ENCODE assay signal across 30 mouse cellular contexts in the genomic region with DNA sequence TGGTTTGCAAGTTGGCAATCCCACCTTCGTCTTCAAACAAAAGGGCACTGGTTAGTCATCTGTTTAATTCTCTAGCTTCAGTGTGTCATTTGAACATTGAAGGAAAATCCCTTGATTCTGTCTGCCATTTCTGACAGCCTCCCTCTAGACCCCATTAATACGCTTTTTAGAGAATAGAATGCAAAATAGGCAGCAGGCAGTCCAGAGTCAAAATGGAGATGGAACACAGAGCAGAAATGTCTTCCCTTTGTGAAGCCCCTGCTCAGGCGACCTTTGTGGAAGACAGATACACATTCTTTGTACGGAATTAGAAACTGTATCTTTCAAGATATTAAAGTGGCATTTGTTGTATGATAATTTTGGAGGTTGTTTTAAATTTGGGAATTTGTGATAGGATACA.
DNase-seq lines count a peak whose midpoint lies in the region; ATAC-seq and TF ChIP-seq lines count a peak whose summit lies in the region.
"Had no signal": no experiment of that assay in that cellular context is flagged by ENCODE, and none has a peak within 500 bp of the region (broad histone marks: within the 10 kb centered on the region; RNA-seq: fewer than 3 reads in every experiment).

No protein-coding gene starts in this region.

- no peaks in the 10 kb centered on the region for H3K4me1 ChIP-seq in hindbrain, embryonic 11.5 days (replicated peaks; ENCODE audit: control insufficient read depth, insufficient read depth, low read length)
- H3K4me1 ChIP-seq in hindbrain, embryonic 16.5 days (ENCODE audit: control insufficient read depth, insufficient read depth, low read depth, low read length) = no peaks in the 10 kb centered on the region
- H3K4me1 ChIP-seq in midbrain, embryonic 11.5 days (ENCODE audit: control insufficient read depth, insufficient read depth, low read length) = no peaks in the 10 kb centered on the region
- peaks cover 6% of the 10 kb centered on the region; the same call in 1 of the 2 replicates for H3K4me1 ChIP-seq in midbrain, embryonic 10.5 days
- H3K4me1 ChIP-seq in midbrain, embryonic 14.5 days (ENCODE audit: control insufficient read depth, insufficient read depth, low read length) = no peaks in the 10 kb centered on the region
- no peaks in the 10 kb centered on the region for H3K4me1 ChIP-seq in stomach, postnatal 0 days (replicated peaks; ENCODE audit: control insufficient read depth, insufficient read depth)
- H3K4me1 ChIP-seq: embryonic facial prominence, embryonic 10.5 days; embryonic facial prominence, embryonic 13.5 days; forebrain, embryonic 12.5 days; forebrain, embryonic 15.5 days; heart, embryonic 10.5 days; heart, embryonic 13.5 days; hindbrain, embryonic 15.5 days had no signal

- DNase-seq in hindbrain, embryonic 11.5 days (ENCODE audit: low spot score) = no peak
- DNase-seq in midbrain, embryonic 11.5 days (ENCODE audit: low spot score, missing footprints) = no peak
- DNase-seq in midbrain, embryonic 10.5 days (ENCODE audit: low spot score) = no peak
- DNase-seq in brain, adult 2 months (ENCODE audit: low read depth, low spot score) = peak; percentile 14
- DNase-seq in midbrain, embryonic 14.5 days = peak; percentile 32
- no peak for DNase-seq in stomach, postnatal 0 days (ENCODE audit: low spot score)
- no peak for DNase-seq in gastrocnemius, adult 18-20 months (ENCODE audit: low spot score)
- DNase-seq: adrenal gland, adult 8-10 months; adrenal gland, postnatal 36 days; cerebellum, adult 11-12 months; cerebellum, adult 8-10 months; cerebellum, postnatal 10 days; cerebellum, postnatal 36 days; embryo, embryonic 11 days; gastrocnemius, postnatal 10 days; gastrocnemius, postnatal 36 days; heart, adult 2 months; heart, postnatal 14 days; heart, postnatal 4 days had no signal

- H3K4me3 ChIP-seq in hindbrain, embryonic 11.5 days (ENCODE audit: low read depth, low read length) = no peak overlapping the region
- no peak overlapping the region for H3K4me3 ChIP-seq in hindbrain, embryonic 16.5 days (ENCODE audit: low read length)
- no peak overlapping the region for H3K4me3 ChIP-seq in midbrain, embryonic 11.5 days (ENCODE audit: low read depth, low read length)
- no peak overlapping the region for H3K4me3 ChIP-seq in midbrain, embryonic 10.5 days
- no peak overlapping the region for H3K4me3 ChIP-seq in midbrain, embryonic 14.5 days (replicated peaks; ENCODE audit: low read depth, low read length)
- no peak overlapping the region for H3K4me3 ChIP-seq in stomach, postnatal 0 days (ENCODE audit: low read depth, low read length)
- H3K4me3 ChIP-seq: embryonic facial prominence, embryonic 10.5 days; embryonic facial prominence, embryonic 13.5 days; erythroblast, embryonic 14.5 days; forebrain, embryonic 12.5 days; forebrain, embryonic 15.5 days; heart, adult 2 months; heart, embryonic 10.5 days; heart, embryonic 13.5 days; hindbrain, embryonic 15.5 days had no signal

- H3K9ac ChIP-seq in hindbrain, embryonic 11.5 days (ENCODE audit: low read depth, low read length) = no peak overlapping the region
- no peak overlapping the region; the same call in 1 of the 2 replicates for H3K9ac ChIP-seq in hindbrain, embryonic 16.5 days (ENCODE audit: low read depth, low read length)
- no peak overlapping the region for H3K9ac ChIP-seq in midbrain, embryonic 11.5 days (ENCODE audit: low read length)
- no peak overlapping the region for H3K9ac ChIP-seq in midbrain, embryonic 14.5 days (replicated peaks; ENCODE audit: low read length)
- H3K9ac ChIP-seq in stomach, postnatal 0 days (ENCODE audit: low read length) = no peak overlapping the region
- H3K9ac ChIP-seq: embryonic facial prominence, embryonic 13.5 days; forebrain, embryonic 12.5 days; forebrain, embryonic 15.5 days; heart, embryonic 13.5 days; hindbrain, embryonic 15.5 days had no signal

- H3K4me2 ChIP-seq in hindbrain, embryonic 11.5 days (replicated peaks; ENCODE audit: low read depth, low read length) = no peak overlapping the region
- H3K4me2 ChIP-seq in hindbrain, embryonic 16.5 days (ENCODE audit: low read length) = no peak overlapping the region
- H3K4me2 ChIP-seq in midbrain, embryonic 11.5 days = no peak overlapping the region
- no peak overlapping the region for H3K4me2 ChIP-seq in midbrain, embryonic 14.5 days (ENCODE audit: low read length)
- no peak overlapping the region for H3K4me2 ChIP-seq in stomach, postnatal 0 days (replicated peaks; ENCODE audit: low read depth)
- H3K4me2 ChIP-seq: embryonic facial prominence, embryonic 13.5 days; forebrain, embryonic 12.5 days; forebrain, embryonic 15.5 days; heart, embryonic 13.5 days; hindbrain, embryonic 15.5 days had no signal

- peak; percentile 54; the same call in 1 of the 2 replicates for ATAC-seq in hindbrain, embryonic 11.5 days (ENCODE audit: low FRiP score)
- ATAC-seq in hindbrain, embryonic 16.5 days = no peak
- peak; percentile 61; the same call in 1 of the 2 replicates for ATAC-seq in midbrain, embryonic 11.5 days (ENCODE audit: low FRiP score)
- peak; percentile 43; the same call in 1 of the 2 replicates for ATAC-seq in midbrain, embryonic 14.5 days (ENCODE audit: low FRiP score, low TSS enrichment)
- ATAC-seq in stomach, postnatal 0 days (ENCODE audit: low FRiP score, low TSS enrichment) = no peak
- ATAC-seq: activated CD4-positive, CD25-positive, alpha-beta regulatory T cell, adult 4 months; forebrain, embryonic 15.5 days; inflammation-experienced regulatory T-cells, adult 6 months had no signal

- 74% methylated on average over 4 of the region's 4 CpGs for WGBS in hindbrain, embryonic 11.5 days
- WGBS in hindbrain, embryonic 16.5 days = 47% methylated on average over 4 of the region's 4 CpGs
- WGBS in midbrain, embryonic 11.5 days = 31% methylated on average over 4 of the region's 4 CpGs
- 65% methylated on average over 4 of the region's 4 CpGs for WGBS in midbrain, embryonic 10.5 days
- WGBS in midbrain, embryonic 14.5 days = 17% methylated on average over 4 of the region's 4 CpGs
- WGBS in stomach, postnatal 0 days = 62% methylated on average over 4 of the region's 4 CpGs

- H3K36me3 ChIP-seq in hindbrain, embryonic 11.5 days (ENCODE audit: control insufficient read depth, insufficient read depth, low read length) = no peaks in the 10 kb centered on the region
- no peaks in the 10 kb centered on the region for H3K36me3 ChIP-seq in hindbrain, embryonic 16.5 days (ENCODE audit: control insufficient read depth, insufficient read depth, low read length)
- H3K36me3 ChIP-seq in midbrain, embryonic 11.5 days (ENCODE audit: control insufficient read depth, insufficient read depth, low read length) = no peaks in the 10 kb centered on the region
- H3K36me3 ChIP-seq in midbrain, embryonic 10.5 days = no peaks in the 10 kb centered on the region
- no peaks in the 10 kb centered on the region for H3K36me3 ChIP-seq in midbrain, embryonic 14.5 days (ENCODE audit: control insufficient read depth, insufficient read depth, low read length)
- H3K36me3 ChIP-seq in stomach, postnatal 0 days (ENCODE audit: control insufficient read depth, insufficient read depth, low read length) = no peaks in the 10 kb centered on the region
- H3K36me3 ChIP-seq: embryonic facial prominence, embryonic 10.5 days; embryonic facial prominence, embryonic 13.5 days; forebrain, embryonic 12.5 days; forebrain, embryonic 15.5 days; heart, embryonic 10.5 days; heart, embryonic 13.5 days; hindbrain, embryonic 15.5 days had no signal

- no peak for TF ChIP-seq CTCF in stomach, postnatal 0 days (IDR thresholded peaks at IDR 0.05; ENCODE audit: low read depth)

- no peak overlapping the region for H3K27ac ChIP-seq in hindbrain, embryonic 11.5 days (ENCODE audit: low read depth, low read length)
- no peak overlapping the region for H3K27ac ChIP-seq in hindbrain, embryonic 16.5 days (ENCODE audit: low read depth, low read length)
- H3K27ac ChIP-seq in midbrain, embryonic 11.5 days (ENCODE audit: low read depth, low read length) = no peak overlapping the region; the same call in 1 of the 2 replicates
- H3K27ac ChIP-seq in midbrain, embryonic 10.5 days (replicated peaks) = no peak overlapping the region
- H3K27ac ChIP-seq in midbrain, embryonic 14.5 days (replicated peaks; ENCODE audit: low read depth, low read length) = peak overlapping the region; percentile 46; the same call in 1 of the 2 replicates
- no peak overlapping the region for H3K27ac ChIP-seq in stomach, postnatal 0 days (replicated peaks)
- H3K27ac ChIP-seq: embryonic facial prominence, embryonic 10.5 days; embryonic facial prominence, embryonic 13.5 days; forebrain, embryonic 12.5 days; forebrain, embryonic 15.5 days; heart, adult 2 months; heart, embryonic 10.5 days; heart, embryonic 13.5 days; hindbrain, embryonic 15.5 days had no signal

- H3K9me3 ChIP-seq in hindbrain, embryonic 11.5 days (ENCODE audit: control insufficient read depth, low read length) = no peaks in the 10 kb centered on the region
- H3K9me3 ChIP-seq in hindbrain, embryonic 16.5 days (ENCODE audit: control insufficient read depth, low read length) = no peaks in the 10 kb centered on the region
- no peaks in the 10 kb centered on the region for H3K9me3 ChIP-seq in midbrain, embryonic 11.5 days (ENCODE audit: control insufficient read depth, low read length)
- no peaks in the 10 kb centered on the region for H3K9me3 ChIP-seq in midbrain, embryonic 10.5 days (replicated peaks)
- H3K9me3 ChIP-seq in midbrain, embryonic 14.5 days (ENCODE audit: control insufficient read depth, low read length) = no peaks in the 10 kb centered on the region
- no peaks in the 10 kb centered on the region for H3K9me3 ChIP-seq in stomach, postnatal 0 days (ENCODE audit: control insufficient read depth, low read length)
- H3K9me3 ChIP-seq: embryonic facial prominence, embryonic 10.5 days; embryonic facial prominence, embryonic 13.5 days; forebrain, embryonic 12.5 days; forebrain, embryonic 15.5 days; heart, embryonic 10.5 days; heart, embryonic 13.5 days; hindbrain, embryonic 15.5 days had no signal

- H3K27me3 ChIP-seq in hindbrain, embryonic 11.5 days (ENCODE audit: control insufficient read depth, insufficient read depth, low read length) = no peaks in the 10 kb centered on the region
- no peaks in the 10 kb centered on the region for H3K27me3 ChIP-seq in hindbrain, embryonic 16.5 days (replicated peaks; ENCODE audit: control insufficient read depth, insufficient read depth, low read length)
- H3K27me3 ChIP-seq in midbrain, embryonic 11.5 days (ENCODE audit: control insufficient read depth, insufficient read depth, low read length) = no peaks in the 10 kb centered on the region
- no peaks in the 10 kb centered on the region for H3K27me3 ChIP-seq in midbrain, embryonic 10.5 days (ENCODE audit: low read depth, poor library complexity, severe bottlenecking)
- H3K27me3 ChIP-seq in midbrain, embryonic 14.5 days (ENCODE audit: control insufficient read depth, insufficient read depth, low read length) = no peaks in the 10 kb centered on the region
- H3K27me3 ChIP-seq in stomach, postnatal 0 days (ENCODE audit: control insufficient read depth, insufficient read depth, low read length) = no peaks in the 10 kb centered on the region
- H3K27me3 ChIP-seq: embryonic facial prominence, embryonic 13.5 days; forebrain, embryonic 12.5 days; forebrain, embryonic 15.5 days; heart, embryonic 13.5 days; hindbrain, embryonic 15.5 days had no signal

- no peak for TF ChIP-seq EP300 in stomach, postnatal 0 days (optimal IDR thresholded peaks at IDR 0.05)

Comparison
In these comparisons a context has a peak if more than half of its experiments do, and no peak if none do; other contexts are left out.
1. ATAC-seq: peak in hindbrain, embryonic 11.5 days (single experiment), midbrain, embryonic 11.5 days (single experiment) and midbrain, embryonic 14.5 days (single experiment); none in hindbrain, embryonic 16.5 days (single experiment) and stomach, postnatal 0 days (single experiment).
2. DNase-seq: peak in brain, adult 2 months (single experiment) and midbrain, embryonic 14.5 days (single experiment); none in hindbrain, embryonic 11.5 days (single experiment), midbrain, embryonic 11.5 days (single experiment), midbrain, embryonic 10.5 days (single experiment), stomach, postnatal 0 days (single experiment) and gastrocnemius, adult 18-20 months (single experiment).